Mouse (Mus musculus) 3134 (cell line): ENCODE results near the gene Relb.

Source experiments
- DNase-seq: peaks from one replicate; pipeline ENCODE4 v3.0.0-alpha.2; 2011; ENCODE audit warnings: low spot score; ENCODE audit not compliant: insufficient read length; ENCODE audit errors: extremely low read depth

The Relb gene

GRCm38 (mm10) chr7:19558965-19559364 is 70.3 kb downstream of the Relb start:
- no peak for DNase-seq

- no peak for DNase-seq
Observed at GRCm38 (mm10) chr7:19557982-19558900, 71.0 kb downstream of the Relb start.

GRCm38 (mm10) chr7:19557086-19557485 is 72.2 kb downstream of the Relb start:
- no peak for DNase-seq
